Mouse (Mus musculus) 416B (cell line): ENCODE measurements around the gene Slco2b1.

Experiments
- DNase-seq: peaks from one replicate; pipeline ENCODE4 v3.0.0; 2011; ENCODE audit warnings: low read depth

Slco2b1 gene

GRCm38 (mm10) chr7:99693976-99694375 lies 17.2 kb downstream of the Slco2b1 start:
- DNase-seq = no peak

GRCm38 (mm10) chr7:99693387-99693786 lies 17.8 kb downstream of the Slco2b1 start:
- no peak for DNase-seq

GRCm38 (mm10) chr7:99692396-99692795 lies 18.7 kb downstream of the Slco2b1 start:
- no peak for DNase-seq

GRCm38 (mm10) chr7:99690819-99691218 lies 20.3 kb downstream of the Slco2b1 start:
- no peak for DNase-seq

- no peak for DNase-seq
Observed at GRCm38 (mm10) chr7:99684086-99684485, 27.1 kb downstream of the Slco2b1 start.

GRCm38 (mm10) chr7:99680771-99681170 lies 30.4 kb downstream of the Slco2b1 start:
- no peak for DNase-seq

- peak; percentile 96 for DNase-seq
Observed at GRCm38 (mm10) chr7:99674890-99675289, 36.2 kb downstream of the Slco2b1 start.

- peak; percentile 53 for DNase-seq
Observed at GRCm38 (mm10) chr7:99674209-99674608, 36.9 kb downstream of the Slco2b1 start.

- no peak for DNase-seq
Observed at GRCm38 (mm10) chr7:99673188-99673587, 38.0 kb downstream of the Slco2b1 start.

- DNase-seq = peak; percentile 70
Observed at GRCm38 (mm10) chr7:99671544-99672435, 39.4 kb downstream of the Slco2b1 start.

- DNase-seq = no peak
Observed at GRCm38 (mm10) chr7:99670915-99671314, 40.2 kb downstream of the Slco2b1 start.

- DNase-seq = no peak
Observed at GRCm38 (mm10) chr7:99668802-99669201, 42.3 kb downstream of the Slco2b1 start.

- no peak for DNase-seq
Observed at GRCm38 (mm10) chr7:99667096-99667495, 44.0 kb downstream of the Slco2b1 start.

GRCm38 (mm10) chr7:99665731-99666452 lies 45.2 kb downstream of the Slco2b1 start:
- DNase-seq = no peak

GRCm38 (mm10) chr7:99664571-99665485 lies 46.3 kb downstream of the Slco2b1 start:
- DNase-seq = no peak

- DNase-seq = no peak
Observed at GRCm38 (mm10) chr7:99663507-99664220, 47.5 kb downstream of the Slco2b1 start.

- peak; percentile 24 for DNase-seq
Observed at GRCm38 (mm10) chr7:99662311-99662710, 48.8 kb downstream of the Slco2b1 start.

- no peak for DNase-seq
Observed at GRCm38 (mm10) chr7:99661571-99662230, 49.4 kb downstream of the Slco2b1 start.

- DNase-seq = no peak
Observed at GRCm38 (mm10) chr7:99661071-99661470, 50.1 kb downstream of the Slco2b1 start.

GRCm38 (mm10) chr7:99659379-99660029 lies 51.6 kb downstream of the Slco2b1 start:
- peak; percentile 77 for DNase-seq
